Mouse (Mus musculus) spleen, embryonic (tissue): ENCODE results near the gene Chd1l.

ENCODE experiments used
- CTCF ChIA-PET: fragments of 350-600 bp; sonication (Branson Sonifier 250); formaldehyde crosslinking; loops from one replicate; lab custom pipeline; 2022; lab: Charles Lee

The Chd1l gene

GRCm38 (mm10) chr3:97525458-97525857, 84.5 kb downstream of the Chd1l start:
- CTCF ChIA-PET = no interaction called here

DNA sequence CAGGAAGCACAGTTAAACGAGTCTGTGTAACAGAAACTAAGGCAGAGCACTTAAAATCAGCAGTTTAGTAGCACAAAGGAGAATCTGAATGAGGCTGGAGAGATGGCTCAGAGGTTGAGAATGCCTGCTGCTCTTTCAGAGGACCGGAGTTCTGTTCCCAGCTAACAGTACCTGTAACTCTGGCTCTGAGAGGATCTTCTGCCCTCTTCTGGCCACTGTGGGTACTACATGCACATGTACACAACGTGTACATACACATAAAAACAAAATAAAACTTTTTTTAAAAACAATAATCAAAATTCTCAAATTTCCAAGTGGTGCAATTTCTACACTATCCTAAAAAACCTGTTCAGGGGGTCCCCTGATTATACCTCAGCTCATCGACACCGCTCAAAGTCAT, 85.2 kb downstream of the Chd1l start:
- CTCF ChIA-PET = no interaction called here

DNA sequence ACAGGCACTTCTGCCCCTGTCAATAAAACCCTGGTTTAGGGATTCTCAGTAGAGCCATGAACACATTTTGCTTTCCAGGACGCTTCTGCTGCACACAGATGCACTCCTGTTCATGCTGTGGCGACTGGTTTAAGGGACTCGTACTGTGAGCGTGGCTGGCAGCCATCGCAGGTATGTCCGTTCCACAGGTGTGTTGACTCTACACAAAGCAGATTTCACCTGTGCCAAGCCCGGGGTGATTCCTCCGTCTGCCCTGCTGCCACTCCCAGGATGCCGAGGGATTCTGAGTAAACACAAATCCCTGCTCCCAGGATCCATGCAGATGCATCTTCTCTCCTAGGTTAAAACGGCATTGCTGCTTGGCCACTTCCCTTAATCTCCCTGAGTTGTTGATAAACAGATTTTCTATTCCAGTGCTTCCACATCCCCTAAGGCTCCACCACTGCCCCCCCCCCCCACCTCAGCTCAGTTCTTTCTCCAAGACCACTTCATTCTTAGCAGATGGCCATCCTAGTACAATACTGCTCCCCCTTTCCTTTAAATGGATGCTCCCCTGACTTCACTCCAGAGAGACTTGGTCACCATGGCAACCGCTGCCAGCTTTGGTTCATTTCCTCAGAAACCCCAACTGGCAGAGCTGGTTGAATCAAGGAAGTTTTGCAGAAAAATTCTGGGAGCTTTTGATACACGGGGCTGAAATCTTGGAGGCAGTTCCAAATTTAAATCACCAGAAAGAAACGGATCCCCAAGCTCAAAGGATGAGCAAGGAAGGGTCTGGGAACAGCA, 87.9 kb downstream of the Chd1l start:
- CTCF ChIA-PET = no interaction called here

DNA sequence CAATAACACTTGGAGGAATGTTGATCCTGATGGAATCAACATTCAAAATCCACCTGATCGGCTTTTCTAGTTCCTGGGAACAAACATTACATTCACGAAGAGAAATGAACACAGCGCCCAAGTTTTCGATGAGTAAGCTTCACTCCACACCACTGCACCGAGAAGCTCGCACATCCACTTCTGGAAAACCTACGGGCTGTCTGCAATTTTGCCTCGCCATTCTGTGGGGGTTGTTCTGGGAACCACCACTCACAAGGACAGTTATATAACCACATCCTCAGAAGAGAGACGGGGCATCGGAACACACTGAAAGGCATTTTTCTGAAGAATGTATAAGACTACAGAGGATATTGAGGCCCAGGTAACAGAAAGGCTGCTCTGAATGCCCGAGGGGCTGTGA, 90.1 kb downstream of the Chd1l start:
- CTCF ChIA-PET = no interaction called here

- CTCF ChIA-PET = no interaction called here
Measured at GRCm38 (mm10) chr3:97512296-97512695, 97.7 kb downstream of the Chd1l start.
